Mouse (Mus musculus) embryonic facial prominence, embryonic 15.5 days (tissue): ENCODE data around the gene Aldh2. TPM values are rescaled to one million over a fixed set of nuclear protein-coding genes. Genes with fewer than 3 reads are reported as not detected.
"Not testable (repeated sequence)": the region's sequence is repeated elsewhere in the genome, so short reads cannot be mapped to it uniquely, and the experiment has no call there.

ENCODE experiments used
- ATAC-seq: fragments of 200-750 bp; cut with Nextera tagmentation; 2 replicates; pipeline ENCODE4 v1.8.0; 2017; ENCODE audit warnings: low read depth, moderate TSS enrichment; ENCODE audit not compliant: insufficient number of reproducible peaks, low FRiP score, low TSS enrichment
- H3K27ac ChIP-seq: fragments of 300-500 bp; sonication (generic); replicated peaks from 2 replicates; pipeline ENCODE4 v1.5.1; 2015; ENCODE audit warnings: mild to moderate bottlenecking, inconsistent platforms
- H3K27me3 ChIP-seq: fragments of 300-500 bp; sonication (generic); 2 replicates; pipeline ENCODE4 v1.6.1; 2015; ENCODE audit warnings: inconsistent platforms
- H3K36me3 ChIP-seq: fragments of 300-500 bp; sonication (generic); 2 replicates; pipeline ENCODE4 v1.6.1; 2015; ENCODE audit warnings: mild to moderate bottlenecking, inconsistent platforms
- H3K4me1 ChIP-seq: fragments of 300-500 bp; sonication (generic); 2 replicates; pipeline ENCODE4 v1.6.1; 2015; ENCODE audit warnings: inconsistent platforms
- H3K4me2 ChIP-seq: fragments of 300-500 bp; sonication (generic); replicated peaks from 2 replicates; pipeline ENCODE4 v1.6.1; 2015; ENCODE audit warnings: mild to moderate bottlenecking, inconsistent platforms
- H3K4me3 ChIP-seq: fragments of 300-500 bp; sonication (generic); replicated peaks from 2 replicates; pipeline ENCODE4 v1.5.1; 2015; ENCODE audit warnings: mild to moderate bottlenecking, inconsistent platforms
- H3K9ac ChIP-seq: fragments of 300-500 bp; sonication (generic); 2 replicates; pipeline ENCODE4 v1.6.1; 2015; ENCODE audit warnings: inconsistent platforms
- H3K9me3 ChIP-seq: fragments of 300-500 bp; sonication (generic); replicated peaks from 2 replicates; pipeline ENCODE4 v1.6.1; 2016; ENCODE audit warnings: inconsistent platforms
- WGBS: fragments of 180-500 bp; shearing (Covaris S2); methylation state at CpG from one replicate; pipeline ENCODE4 v1.1.7; 2015; 5-methylcytosine and 5-hydroxymethylcytosine counted together
- polyA plus RNA-seq: library from polyadenylated mRNA; unstranded; fragments of >200 nt; fragmentation: Nextera tagmentation; extraction: Ambion mirVana; gene quantifications from 2 replicates; pipeline ENCODE4 v1.2.1, GENCODE M21; 2015

The Aldh2 gene
- polyA plus RNA-seq, 1 experiment from 2014 or later, result 219 TPM

DNA sequence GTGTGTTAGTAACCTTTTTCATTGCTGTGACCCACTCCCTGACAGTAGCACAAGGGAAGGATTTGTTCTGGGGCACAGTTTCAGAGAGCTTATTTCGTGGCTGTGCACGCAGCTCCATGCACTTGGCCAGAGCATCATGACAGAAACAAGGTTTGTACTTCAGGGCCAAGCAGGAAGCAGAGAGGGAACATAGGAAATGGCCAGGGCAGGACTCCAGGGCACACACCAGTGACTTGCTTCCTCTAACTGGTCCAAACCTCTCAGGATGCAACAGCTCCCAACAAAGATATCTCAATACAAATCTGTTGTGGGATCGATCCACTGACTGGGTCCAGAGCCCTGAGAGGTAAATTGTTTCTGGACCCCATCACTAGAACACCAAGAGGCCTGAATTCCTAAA is 21.3 kb upstream of the Aldh2 start:
- not testable (repeated sequence) for H3K9me3 ChIP-seq, H3K27ac ChIP-seq, H3K27me3 ChIP-seq, H3K9ac ChIP-seq, H3K36me3 ChIP-seq, H3K4me2 ChIP-seq, H3K4me3 ChIP-seq, H3K4me1 ChIP-seq, ATAC-seq
- WGBS, result 70% methylated on average over 3 of the region's 3 CpGs

DNA sequence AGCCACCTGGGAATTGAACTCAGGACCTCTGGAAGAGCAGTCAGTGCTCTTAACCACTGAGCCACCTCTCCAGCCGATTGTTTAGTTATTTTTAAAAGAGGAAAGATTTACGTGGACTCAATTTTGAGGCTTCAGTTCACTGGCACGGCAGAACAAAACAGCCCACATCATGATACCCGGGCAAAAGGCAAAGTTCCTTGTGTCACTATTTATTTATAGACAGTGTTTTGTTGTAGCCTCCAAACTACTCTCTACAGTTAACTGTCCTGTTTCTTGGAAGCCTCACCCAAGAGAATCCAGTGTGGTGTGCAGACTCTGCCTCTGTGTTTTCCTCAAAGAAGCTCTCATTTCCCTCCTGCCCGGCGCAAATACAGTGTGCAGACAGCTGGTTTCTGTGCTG is 18.4 kb upstream of the Aldh2 start:
- H3K9me3 ChIP-seq, result no peaks in the 10 kb centered on the region
- 84% methylated on average over 6 of the region's 6 CpGs for WGBS
- no peak overlapping the region for H3K4me3 ChIP-seq
- no peak for ATAC-seq
- H3K27ac ChIP-seq, result no peak overlapping the region
- no peaks in the 10 kb centered on the region for H3K36me3 ChIP-seq
- H3K27me3 ChIP-seq, result no peaks in the 10 kb centered on the region
- H3K4me1 ChIP-seq, result no peaks in the 10 kb centered on the region
- H3K9ac ChIP-seq, result no peak overlapping the region
- H3K4me2 ChIP-seq, result no peak overlapping the region

DNA sequence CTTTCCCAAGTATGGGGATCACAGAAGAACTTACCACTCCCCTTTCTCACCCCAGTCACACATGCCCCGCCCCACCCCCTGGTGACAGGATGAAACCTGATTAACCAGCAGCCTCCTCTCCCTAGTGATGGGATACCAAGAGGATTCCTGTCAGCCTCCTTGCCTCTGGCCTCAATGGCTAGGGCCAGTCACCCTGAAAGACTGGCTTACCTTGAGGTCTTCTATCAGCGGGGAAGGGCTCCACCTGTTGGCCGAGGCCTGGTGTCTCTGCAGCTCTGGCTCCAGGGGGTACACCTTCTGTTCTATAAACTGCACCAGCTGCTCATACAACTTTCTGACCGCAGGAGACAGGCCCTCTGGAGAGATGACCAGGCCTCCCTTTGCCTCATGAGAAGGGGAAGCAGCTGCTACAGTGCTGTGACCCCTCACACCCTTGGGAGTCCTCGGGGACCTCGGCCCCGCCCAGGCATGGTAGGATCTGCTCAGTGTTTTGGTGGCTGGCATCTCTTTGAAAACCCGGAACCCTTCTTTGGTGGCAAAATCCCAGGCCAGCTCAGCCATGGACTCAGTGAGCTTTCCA is 16.0 kb upstream of the Aldh2 start:
- H3K27me3 ChIP-seq, H3K4me3 ChIP-seq, H3K4me2 ChIP-seq, H3K9me3 ChIP-seq, H3K9ac ChIP-seq, H3K4me1 ChIP-seq, H3K36me3 ChIP-seq, ATAC-seq, H3K27ac ChIP-seq: not testable (repeated sequence)
- 51% methylated on average over 7 of the region's 8 CpGs for WGBS

DNA sequence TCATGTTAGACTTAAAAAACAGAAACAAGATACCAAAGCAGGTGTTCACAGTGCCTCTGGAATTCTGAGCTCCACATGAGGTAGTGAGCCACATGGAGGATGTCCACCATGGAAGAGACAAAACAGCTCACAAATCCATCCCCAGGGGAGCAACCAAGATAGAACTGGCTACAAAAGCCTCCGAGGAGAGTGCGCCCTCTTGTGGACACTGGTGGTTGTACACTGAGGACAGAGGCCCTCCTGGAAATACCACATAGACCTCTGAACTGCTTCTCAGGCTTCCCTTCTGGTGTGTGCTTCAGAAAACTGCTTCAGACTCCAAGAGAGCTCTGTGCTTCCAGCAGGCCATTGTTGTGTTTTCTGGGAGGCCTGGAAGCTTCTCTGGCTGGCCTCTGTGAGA is 12.5 kb upstream of the Aldh2 start:
- Histone ChIP-seq H3K4me2 (no peak overlapping the region), H3K9ac (no peak overlapping the region), H3K9me3 (no peaks in the 10 kb centered on the region), H3K36me3 (no peaks in the 10 kb centered on the region), H3K4me3 (no peak overlapping the region), H3K27me3 (no peaks in the 10 kb centered on the region), H3K4me1 (0 out of 2 replicates have a peak, but pooled peaks cover 4% of the 10 kb centered on the region), H3K27ac (no peak overlapping the region)
- WGBS, result 0% methylated on average over 2 of the region's 2 CpGs
- ATAC-seq, result no peak

DNA sequence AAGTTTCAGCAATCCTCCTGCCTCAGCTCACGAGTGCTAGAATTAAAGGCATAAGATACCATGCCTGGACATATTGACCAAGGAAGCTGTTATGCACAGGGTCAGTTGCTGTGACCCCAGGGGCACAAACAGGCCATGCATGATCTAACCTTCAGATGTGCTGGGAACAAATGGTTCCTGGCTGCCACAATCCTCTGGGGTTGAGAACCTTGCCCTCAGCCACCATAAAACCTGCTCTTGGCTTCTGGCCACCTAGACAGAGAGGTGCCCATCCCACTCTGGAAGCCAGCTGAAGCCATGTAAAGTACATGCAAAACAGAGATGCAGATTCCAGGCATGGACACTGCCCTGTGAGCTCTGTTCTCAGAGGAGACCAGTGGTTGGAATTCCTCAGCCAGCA is 10.2 kb upstream of the Aldh2 start:
- H3K9ac ChIP-seq, H3K27me3 ChIP-seq, H3K9me3 ChIP-seq, ATAC-seq, H3K4me2 ChIP-seq, H3K27ac ChIP-seq, H3K4me3 ChIP-seq, H3K36me3 ChIP-seq, H3K4me1 ChIP-seq: not testable (repeated sequence)
- 74% methylated on average over 1 of the region's 1 CpGs for WGBS

DNA sequence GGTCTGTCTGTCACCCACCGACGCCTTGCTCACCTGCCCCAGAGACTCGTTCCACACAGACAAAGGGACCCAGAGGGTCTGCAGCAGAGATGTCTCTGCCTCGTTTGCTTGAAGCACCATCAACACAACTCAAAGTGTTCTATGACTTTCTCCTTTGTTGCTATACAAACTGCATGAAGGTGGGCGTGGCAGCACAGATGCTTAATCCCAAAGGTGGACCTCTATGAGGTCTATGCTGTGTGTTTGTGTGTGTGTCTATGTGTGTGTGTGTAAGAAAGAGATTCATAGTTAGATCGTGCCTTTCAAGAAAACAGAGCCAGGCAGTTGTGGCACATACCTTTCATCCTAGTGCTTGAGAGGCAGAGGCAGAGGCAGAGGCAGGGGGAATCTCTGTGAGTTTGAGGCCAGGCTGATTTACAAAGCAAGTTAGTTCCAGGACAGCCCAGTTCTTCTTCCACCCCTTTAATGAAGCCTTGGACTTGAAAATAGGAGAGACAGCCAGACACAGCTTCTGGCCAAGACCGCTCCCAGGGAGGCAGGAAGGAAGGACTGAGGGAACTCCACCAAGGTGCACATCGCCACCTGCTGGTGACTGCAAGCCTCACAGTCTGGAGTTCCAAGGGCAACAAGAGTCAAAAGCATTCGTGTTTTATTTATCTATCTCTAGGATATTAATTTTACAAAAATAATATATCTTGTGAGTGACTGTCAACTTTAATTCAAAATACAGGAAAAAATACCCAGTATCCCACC is 8.1 kb upstream of the Aldh2 start:
- ATAC-seq, result peak; percentile 21; the same call in 1 of the 2 replicates
- H3K36me3 ChIP-seq, result no peaks in the 10 kb centered on the region
- H3K9me3 ChIP-seq, result no peaks in the 10 kb centered on the region
- no peak overlapping the region for H3K4me3 ChIP-seq
- 32% methylated on average over 9 of the region's 9 CpGs for WGBS
- H3K4me1 ChIP-seq, result 0 out of 2 replicates have a peak, but pooled peaks cover 4% of the 10 kb centered on the region
- no peak overlapping the region for H3K9ac ChIP-seq
- H3K4me2 ChIP-seq, result no peak overlapping the region; the same call in 1 of the 2 replicates
- H3K27me3 ChIP-seq, result no peaks in the 10 kb centered on the region
- H3K27ac ChIP-seq, result 0 out of 2 replicates have a peak overlapping the region, but pooled peaks have one; percentile 9

DNA sequence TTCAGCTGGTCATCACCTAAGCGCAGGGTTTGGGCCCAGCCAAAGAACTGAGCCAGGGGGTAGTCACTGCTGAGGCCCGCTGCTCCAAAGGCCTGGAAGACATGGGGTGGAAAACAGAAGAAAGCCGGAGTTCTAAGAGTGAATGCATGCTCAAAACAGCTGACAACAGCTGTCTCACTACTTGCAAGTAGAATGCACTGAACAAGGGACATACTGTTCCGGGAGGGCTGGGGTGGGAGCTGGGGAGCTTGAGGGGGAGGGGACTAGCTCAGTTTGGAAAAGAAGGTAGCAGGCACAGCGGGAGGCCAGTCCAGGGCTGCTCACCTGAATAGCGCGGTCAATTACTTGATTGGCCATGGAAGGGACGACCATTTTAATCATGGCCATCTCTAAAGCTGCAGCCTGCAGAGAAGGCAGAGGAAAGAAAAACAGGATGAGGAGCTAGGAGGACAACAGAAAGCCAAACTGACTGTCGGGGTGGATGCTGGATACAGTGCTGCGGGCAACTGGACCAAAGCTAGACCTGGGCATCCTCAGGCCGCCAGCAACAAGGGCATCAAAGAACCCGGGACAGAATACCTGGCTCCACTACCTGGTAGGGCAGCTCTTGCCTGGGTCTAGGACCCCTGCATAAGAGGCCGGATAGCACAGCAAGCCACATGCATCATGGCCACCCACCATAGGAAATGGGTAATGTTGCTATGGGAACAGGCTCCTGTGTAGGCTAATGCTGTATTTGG is 5.4 kb upstream of the Aldh2 start:
- no peak overlapping the region for H3K4me3 ChIP-seq
- WGBS, result 56% methylated on average over 13 of the region's 13 CpGs
- H3K27me3 ChIP-seq, result no peaks in the 10 kb centered on the region
- ATAC-seq, result no peak
- no peaks in the 10 kb centered on the region for H3K36me3 ChIP-seq
- no peaks in the 10 kb centered on the region for H3K9me3 ChIP-seq
- H3K9ac ChIP-seq, result no peak overlapping the region
- no peak overlapping the region for H3K27ac ChIP-seq
- peaks cover 10% of the 10 kb centered on the region for H3K4me1 ChIP-seq
- no peak overlapping the region for H3K4me2 ChIP-seq

DNA sequence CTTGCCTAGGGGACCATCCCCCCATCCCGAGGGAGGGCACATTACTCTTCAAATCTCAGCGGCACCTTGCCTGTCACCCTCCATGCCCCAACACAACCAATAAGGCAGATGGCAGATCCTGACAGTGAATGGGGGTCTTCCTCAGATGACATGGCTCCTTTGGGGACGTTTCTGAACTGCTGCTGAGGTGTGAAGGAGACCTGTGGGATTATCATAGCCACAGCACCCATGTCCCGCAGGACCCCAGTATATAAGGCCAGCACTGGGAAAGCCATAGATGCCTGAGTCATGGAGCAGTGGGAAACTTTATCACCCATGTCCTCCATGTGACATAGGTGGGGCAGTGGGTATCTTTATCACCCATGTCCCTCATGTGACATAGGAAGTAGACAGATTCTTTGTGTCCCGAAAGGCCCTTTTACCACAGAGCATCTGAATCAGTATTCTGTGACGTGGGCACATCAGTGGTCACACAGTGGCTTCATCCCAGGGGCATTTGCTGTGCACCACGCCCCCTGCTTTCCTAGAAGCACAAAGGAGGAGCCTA is 4.4 kb upstream of the Aldh2 start:
- Histone ChIP-seq H3K27ac (no peak overlapping the region), H3K4me1 (peaks cover 16% of the 10 kb centered on the region), H3K9ac (no peak overlapping the region), H3K36me3 (no peaks in the 10 kb centered on the region), H3K4me3 (no peak overlapping the region), H3K9me3 (no peaks in the 10 kb centered on the region), H3K4me2 (no peak overlapping the region), H3K27me3 (no peaks in the 10 kb centered on the region)
- 77% methylated on average over 7 of the region's 7 CpGs for WGBS
- ATAC-seq, result no peak

DNA sequence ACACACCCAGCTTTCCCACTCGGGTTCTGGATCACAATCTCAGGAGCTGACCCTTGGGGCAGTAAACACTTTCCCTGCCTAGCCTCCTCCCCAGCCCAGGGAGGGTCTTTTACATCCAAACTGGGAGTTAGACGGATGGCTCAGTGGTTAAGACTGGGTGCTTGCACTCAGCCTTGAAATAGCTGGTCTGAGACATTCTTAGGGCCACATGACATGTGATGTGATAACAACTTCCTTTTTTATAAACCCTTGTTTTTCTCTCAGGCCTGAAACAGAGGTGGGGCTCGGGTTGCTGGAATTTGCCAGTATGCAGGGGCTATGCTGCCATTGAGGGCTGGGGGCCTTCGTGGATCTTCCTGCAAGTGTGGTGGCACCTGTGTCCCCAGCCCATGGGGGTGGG is 3.7 kb upstream of the Aldh2 start:
- no peak for ATAC-seq
- Histone ChIP-seq H3K36me3 (no peaks in the 10 kb centered on the region), H3K27ac (no peak overlapping the region), H3K4me2 (no peak overlapping the region), H3K27me3 (no peaks in the 10 kb centered on the region), H3K9me3 (no peaks in the 10 kb centered on the region), H3K4me1 (peaks cover 23% of the 10 kb centered on the region), H3K9ac (no peak overlapping the region), H3K4me3 (no peak overlapping the region)
- 64% methylated on average over 4 of the region's 4 CpGs for WGBS

DNA sequence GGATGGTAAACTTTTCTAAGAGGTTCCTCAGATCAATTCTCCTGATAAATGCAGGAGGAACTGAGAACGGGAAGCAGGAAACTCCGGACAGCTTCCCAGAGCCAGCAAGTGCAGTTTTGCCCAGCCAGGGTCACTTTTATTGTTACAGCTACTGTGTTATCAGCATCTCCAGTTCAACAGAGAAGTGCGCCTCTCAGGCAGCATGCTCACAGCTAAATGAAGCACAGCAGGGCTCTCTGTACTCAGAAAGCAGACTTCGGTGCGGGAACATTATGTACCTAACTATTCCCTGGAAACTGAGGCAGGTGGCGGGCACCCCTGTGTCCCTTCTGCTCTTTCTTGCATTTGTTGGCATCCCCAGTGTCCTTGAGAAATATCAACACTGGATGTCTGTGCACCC is 2.6 kb upstream of the Aldh2 start:
- Histone ChIP-seq H3K27ac (no peak overlapping the region), H3K9ac (no peak overlapping the region), H3K4me1 (peaks cover 22% of the 10 kb centered on the region), H3K36me3 (no peaks in the 10 kb centered on the region), H3K4me3 (no peak overlapping the region), H3K4me2 (no peak overlapping the region), H3K9me3 (no peaks in the 10 kb centered on the region), H3K27me3 (no peaks in the 10 kb centered on the region)
- 78% methylated on average over 6 of the region's 6 CpGs for WGBS
- no peak for ATAC-seq

DNA sequence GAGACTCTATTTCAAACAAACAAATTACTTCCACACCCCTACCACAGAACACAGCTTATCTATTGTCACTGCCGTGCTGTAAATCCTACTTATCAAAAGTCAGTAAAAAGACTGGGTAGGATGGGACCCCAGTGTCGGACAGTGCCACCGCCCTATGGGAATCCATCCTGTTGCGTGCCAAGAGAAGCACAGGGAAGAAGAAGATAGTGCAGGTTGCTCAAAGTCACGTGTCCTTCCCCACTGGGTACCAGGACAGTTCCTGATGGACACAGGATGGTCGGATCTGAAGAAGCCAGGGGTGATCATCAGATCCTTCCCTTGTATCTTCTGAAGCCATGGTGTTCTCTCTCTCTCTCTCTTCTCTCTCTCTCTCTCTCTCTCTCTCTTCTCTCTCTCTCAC is 2.1 kb upstream of the Aldh2 start:
- Histone ChIP-seq H3K4me1 (peaks cover 22% of the 10 kb centered on the region), H3K4me2 (no peak overlapping the region), H3K4me3 (no peak overlapping the region), H3K36me3 (no peaks in the 10 kb centered on the region), H3K27me3 (no peaks in the 10 kb centered on the region), H3K27ac (no peak overlapping the region), H3K9ac (no peak overlapping the region), H3K9me3 (no peaks in the 10 kb centered on the region)
- no peak for ATAC-seq
- 74% methylated on average over 6 of the region's 6 CpGs for WGBS
